In the genomic region with DNA sequence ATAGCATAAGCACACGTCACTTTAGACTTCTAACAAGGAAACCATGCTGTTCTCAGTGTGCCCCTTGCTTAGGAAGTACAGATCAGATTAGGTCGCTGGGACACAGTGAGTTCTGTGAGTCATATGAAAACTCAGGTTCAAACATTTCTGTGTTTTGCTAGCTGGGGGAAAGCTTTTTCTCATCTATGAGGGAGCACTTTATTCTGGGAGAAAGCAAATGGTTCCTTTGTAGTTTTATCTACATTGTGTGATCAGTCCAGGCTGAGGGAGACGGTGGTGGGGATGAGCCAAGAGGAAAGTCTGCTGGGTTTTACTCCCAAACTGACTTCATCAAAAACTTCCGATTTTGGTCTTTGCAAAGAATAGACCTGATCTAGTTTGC, we compare ENCODE assay signal across 13 mouse cellular contexts. TPM values are rescaled to one million over a fixed set of nuclear protein-coding genes. Genes with fewer than 3 reads are reported as not detected.
DNase-seq lines count a peak whose midpoint lies in the region; ATAC-seq and TF ChIP-seq lines count a peak whose summit lies in the region.
"Had no signal": no experiment of that assay in that cellular context is flagged by ENCODE, and none has a peak within 500 bp of the region (broad histone marks: within the 10 kb centered on the region; RNA-seq: fewer than 3 reads in every experiment).

No protein-coding gene starts in this region.

- no peaks in the 10 kb centered on the region for H3K27me3 ChIP-seq in intestine, embryonic 14.5 days (replicated peaks; ENCODE audit: control insufficient read depth, insufficient read depth, low read length)
- no peaks in the 10 kb centered on the region for H3K27me3 ChIP-seq in intestine, postnatal 0 days (replicated peaks; ENCODE audit: control insufficient read depth, insufficient read depth, low read length)
- no peaks in the 10 kb centered on the region for H3K27me3 ChIP-seq in CH12.LX (replicated peaks)
- H3K27me3 ChIP-seq: embryonic facial prominence, embryonic 12.5 days; embryonic facial prominence, embryonic 15.5 days; hindbrain, embryonic 13.5 days had no signal

- no peak for TF ChIP-seq CTCF in intestine, postnatal 0 days (IDR thresholded peaks at IDR 0.05; ENCODE audit: low read depth)
- TF ChIP-seq CTCF in CH12.LX (conservative IDR thresholded peaks at IDR 0.05 in 1 of 2, IDR thresholded peaks at IDR 0.05 in 1 of 2; ENCODE audit: low read depth in 2 of 2, low read length in 2 of 2) = no peak

- no peak overlapping the region for H3K9ac ChIP-seq in intestine, embryonic 14.5 days (ENCODE audit: low read length)
- no peak overlapping the region for H3K9ac ChIP-seq in intestine, postnatal 0 days (ENCODE audit: low read depth, low read length)
- peak overlapping the region; percentile 9; the same call in 1 of the 2 replicates for H3K9ac ChIP-seq in CH12.LX (ENCODE audit: insufficient read depth, low read depth)
- H3K9ac ChIP-seq: embryonic facial prominence, embryonic 12.5 days; embryonic facial prominence, embryonic 15.5 days; forebrain, postnatal 0 days; hindbrain, embryonic 13.5 days had no signal

- ATAC-seq in intestine, embryonic 14.5 days (replicated peaks; ENCODE audit: low FRiP score, low TSS enrichment, low read depth) = no peak
- ATAC-seq in intestine, postnatal 0 days = no peak

- TF ChIP-seq RAD21 in CH12.LX (IDR thresholded peaks at IDR 0.05; ENCODE audit: low read depth, low read length) = no peak

- dilution Hi-C loops in CH12.LX (cut with MboI; ENCODE audit: extremely low pct_ligation_motif_present, extremely low pct_unique_long_range_greater_than_20kb, low sequenced_read_pairs) = loop anchor here (25.0 kb wide), 1 partner anchor 116 kb away; the partner anchor contains the start of gene Gimap3

- TF ChIP-seq EP300 in CH12.LX (IDR thresholded peaks at IDR 0.05; ENCODE audit: low read length) = no peak

- 0 out of 2 replicates have a peak, but pooled peaks cover 3% of the 10 kb centered on the region for H3K4me1 ChIP-seq in intestine, embryonic 14.5 days (replicated peaks; ENCODE audit: control insufficient read depth, insufficient read depth, low read length)
- H3K4me1 ChIP-seq in intestine, postnatal 0 days (replicated peaks; ENCODE audit: control insufficient read depth, insufficient read depth, low read length) = no peaks in the 10 kb centered on the region
- peaks cover 17 to 45% of the 10 kb centered on the region in 2 experiments for H3K4me1 ChIP-seq in CH12.LX (ENCODE audit: control insufficient read depth in 1 of 2, insufficient read depth in 2 of 2)
- H3K4me1 ChIP-seq: embryonic facial prominence, embryonic 12.5 days; embryonic facial prominence, embryonic 15.5 days; heart, embryonic 10.5 days; hindbrain, embryonic 10.5 days; hindbrain, embryonic 13.5 days had no signal

- 82% methylated on average over 4 of the region's 4 CpGs for WGBS in intestine, embryonic 14.5 days
- 79% methylated on average over 4 of the region's 4 CpGs for WGBS in intestine, postnatal 0 days

- DNase-seq in intestine, embryonic 14.5 days (ENCODE audit: low spot score) = peak; percentile 28
- peak; percentile 45 for DNase-seq in CD4-positive, CD25-positive, alpha-beta regulatory T cell, adult 2 months (ENCODE audit: low read depth, low spot score)
- DNase-seq in CH12.LX (ENCODE audit: extremely low read depth) = no peak
- DNase-seq in MN1 (ENCODE audit: low spot score) = no peak
- no peak for DNase-seq in testis, postnatal 10 days (ENCODE audit: low spot score)

- H3K4me2 ChIP-seq in intestine, embryonic 14.5 days (ENCODE audit: low read length) = no peak overlapping the region
- no peak overlapping the region for H3K4me2 ChIP-seq in intestine, postnatal 0 days (replicated peaks; ENCODE audit: low read depth)
- H3K4me2 ChIP-seq in CH12.LX (ENCODE audit: insufficient read depth, low read depth, poor library complexity, severe bottlenecking) = no peak overlapping the region
- H3K4me2 ChIP-seq: embryonic facial prominence, embryonic 12.5 days; embryonic facial prominence, embryonic 15.5 days; hindbrain, embryonic 13.5 days had no signal

- H3K79me2 ChIP-seq in CH12.LX (replicated peaks; ENCODE audit: control insufficient read depth, extremely low read depth, insufficient read depth, poor library complexity, severe bottlenecking) = peaks cover 27% of the 10 kb centered on the region

- no peaks in the 10 kb centered on the region for H3K36me3 ChIP-seq in intestine, embryonic 14.5 days (ENCODE audit: control insufficient read depth, insufficient read depth, low read length)
- no peaks in the 10 kb centered on the region for H3K36me3 ChIP-seq in intestine, postnatal 0 days (ENCODE audit: control insufficient read depth, insufficient read depth)
- peaks cover 26 to 31% of the 10 kb centered on the region in 2 experiments for H3K36me3 ChIP-seq in CH12.LX (replicated peaks in 1 of 2; ENCODE audit: control insufficient read depth in 1 of 2, insufficient read depth in 1 of 2, low read length in 1 of 2)
- H3K36me3 ChIP-seq: embryonic facial prominence, embryonic 12.5 days; embryonic facial prominence, embryonic 15.5 days; heart, embryonic 10.5 days; hindbrain, embryonic 10.5 days; hindbrain, embryonic 13.5 days had no signal

- no peak overlapping the region for H3K4me3 ChIP-seq in intestine, embryonic 14.5 days (ENCODE audit: low read depth, low read length)
- no peak overlapping the region for H3K4me3 ChIP-seq in intestine, postnatal 0 days (ENCODE audit: low read depth, low read length)
- no peak overlapping the region for H3K4me3 ChIP-seq in CH12.LX (replicated peaks in 1 of 3; ENCODE audit: low read depth in 2 of 3, low read length in 2 of 3, poor library complexity in 1 of 3)
- H3K4me3 ChIP-seq: embryonic facial prominence, embryonic 12.5 days; embryonic facial prominence, embryonic 15.5 days; heart, embryonic 10.5 days; hindbrain, embryonic 10.5 days; hindbrain, embryonic 13.5 days had no signal

- in situ Hi-C loops in CH12.LX (cut with MboI; ENCODE audit: low pct_ligation_motif_present, low pct_unique_long_range_greater_than_20kb, low sequenced_read_pairs) = loop anchor here (5.0 to 25.0 kb wide), 5 partner anchors 36 to 469 kb away; partner anchors contain the start of genes Doxl2, Gimap3 and Gimap4

- no peak for TF ChIP-seq POLR2A in CH12.LX (IDR thresholded peaks at IDR 0.05; ENCODE audit: low read depth, low read length)

- no peaks in the 10 kb centered on the region for H3K9me3 ChIP-seq in intestine, embryonic 14.5 days (ENCODE audit: control insufficient read depth, low read length)
- H3K9me3 ChIP-seq in intestine, postnatal 0 days (ENCODE audit: control insufficient read depth) = no peaks in the 10 kb centered on the region
- peaks cover 8% of the 10 kb centered on the region for H3K9me3 ChIP-seq in CH12.LX (replicated peaks; ENCODE audit: low read length)
- H3K9me3 ChIP-seq: embryonic facial prominence, embryonic 12.5 days; embryonic facial prominence, embryonic 15.5 days; heart, embryonic 10.5 days; hindbrain, embryonic 10.5 days; hindbrain, embryonic 13.5 days had no signal

- H3K27ac ChIP-seq in intestine, embryonic 14.5 days (ENCODE audit: low read depth) = no peak overlapping the region
- no peak overlapping the region for H3K27ac ChIP-seq in intestine, postnatal 0 days (ENCODE audit: low read depth, low read length)
- H3K27ac ChIP-seq in CH12.LX (ENCODE audit: insufficient read depth, low read depth) = peak overlapping the region; percentile 55
- H3K27ac ChIP-seq: embryonic facial prominence, embryonic 12.5 days; embryonic facial prominence, embryonic 15.5 days; hindbrain, embryonic 10.5 days; hindbrain, embryonic 13.5 days had no signal

TF ChIP-seq in CH12.LX, 34 proteins besides CTCF, POLR2A, EP300 and RAD21 (continues in another document):
- TF ChIP-seq MEF2A (IDR thresholded peaks at IDR 0.05; ENCODE audit: borderline replicate concordance, low read depth, low read length) = no peak
- no peak for TF ChIP-seq E2F4 (IDR thresholded peaks at IDR 0.05; ENCODE audit: insufficient replicate concordance, low read depth, low read length)
- no peak for TF ChIP-seq RCOR1 (conservative IDR thresholded peaks at IDR 0.05; ENCODE audit: low read depth, low read length)
- 0 out of 2 replicates have a peak, but pooled peaks have one; percentile 3 for TF ChIP-seq TCF12 (IDR thresholded peaks at IDR 0.05; ENCODE audit: low read depth, low read length)
- TF ChIP-seq JUN (IDR thresholded peaks at IDR 0.05; ENCODE audit: insufficient read depth, low read depth, low read length) = peak; percentile 9; the same call in 1 of the 2 replicates
- no peak for TF ChIP-seq UBTF (IDR thresholded peaks at IDR 0.05; ENCODE audit: low read depth, low read length)

RNA-seq across cellular contexts. Expression of gene Gimap8, which starts 0.7 kb away (rescaled TPM):
- 0.73 and 0.77 TPM in 2 replicates for polyA plus RNA-seq in intestine, embryonic 14.5 days (2014; fragmentation: Nextera tagmentation; extraction: Ambion mirVana)
- polyA plus RNA-seq in intestine, postnatal 0 days (2015; fragmentation: Nextera tagmentation; extraction: Ambion mirVana) = 1.1 and 1.2 TPM in 2 replicates
- total RNA-seq in CH12.LX (2012; rRNA removed) (27.9 and 28.5 TPM in 2 replicates), CH12.LX (2014; rRNA removed) (27.5 and 36.8 TPM in 2 replicates)
- polyA plus RNA-seq in CH12.LX (2012; ENCODE audit: insufficient read length, low read depth) = 21.6 and 22.1 TPM in 2 replicates
- polyA plus RNA-seq: C2C12 had no signal

RNA-seq across cellular contexts. Expression of gene AI854703, which starts 19.7 kb away (rescaled TPM):
- polyA plus RNA-seq in intestine, embryonic 14.5 days (2014; fragmentation: Nextera tagmentation; extraction: Ambion mirVana) = 0.70 and 1.0 TPM in 2 replicates
- 0.55 and 0.63 TPM in 2 replicates for polyA plus RNA-seq in intestine, postnatal 0 days (2015; fragmentation: Nextera tagmentation; extraction: Ambion mirVana)
- 3.5 and 5.3 TPM in 2 replicates for total RNA-seq in CH12.LX (2012; rRNA removed)
- total RNA-seq in CH12.LX (2014; rRNA removed) = 2.1 TPM in 2 replicates
- 3.1 and 4.8 TPM in 2 replicates for polyA plus RNA-seq in CH12.LX (2012; ENCODE audit: insufficient read length, low read depth)

RNA-seq across cellular contexts. Expression of gene Gimap9, which starts 29.6 kb away (rescaled TPM):
- 14.1 and 15.9 TPM in 2 replicates for polyA plus RNA-seq in intestine, embryonic 14.5 days (2014; fragmentation: Nextera tagmentation; extraction: Ambion mirVana)
- polyA plus RNA-seq in intestine, postnatal 0 days (2015; fragmentation: Nextera tagmentation; extraction: Ambion mirVana) = 9.9 and 10.2 TPM in 2 replicates
- total RNA-seq in CH12.LX (2012; rRNA removed) = 31.0 and 38.5 TPM in 2 replicates
- total RNA-seq in CH12.LX (2014; rRNA removed) = 75.1 and 83.9 TPM in 2 replicates
- 43.4 and 46.1 TPM in 2 replicates for polyA plus RNA-seq in CH12.LX (2012; ENCODE audit: insufficient read length, low read depth)

RNA-seq across cellular contexts. Expression of gene Gimap4, which starts 38.0 kb away (rescaled TPM):
- 18.3 and 19.1 TPM in 2 replicates for polyA plus RNA-seq in intestine, embryonic 14.5 days (2014; fragmentation: Nextera tagmentation; extraction: Ambion mirVana)
- 9.6 and 11.3 TPM in 2 replicates for polyA plus RNA-seq in intestine, postnatal 0 days (2015; fragmentation: Nextera tagmentation; extraction: Ambion mirVana)
- total RNA-seq in CH12.LX (2012; rRNA removed) (113 and 144 TPM in 2 replicates), CH12.LX (2014; rRNA removed) (264 and 316 TPM in 2 replicates)
- polyA plus RNA-seq in CH12.LX (2012; ENCODE audit: insufficient read length, low read depth) = 203 and 274 TPM in 2 replicates

RNA-seq across cellular contexts. Expression of gene Zfp775, which starts 44.4 kb away (rescaled TPM):
- polyA plus RNA-seq in intestine, embryonic 14.5 days (2014; fragmentation: Nextera tagmentation; extraction: Ambion mirVana) = 7.4 and 8.3 TPM in 2 replicates
- polyA plus RNA-seq in intestine, postnatal 0 days (2015; fragmentation: Nextera tagmentation; extraction: Ambion mirVana) = 2.2 TPM in 2 replicates
- total RNA-seq in CH12.LX (2012; rRNA removed) (4.7 and 6.5 TPM in 2 replicates), CH12.LX (2014; rRNA removed) (2.6 and 3.2 TPM in 2 replicates)
- polyA plus RNA-seq in CH12.LX (2012; ENCODE audit: insufficient read length, low read depth) = 3.3 and 3.5 TPM in 2 replicates

Comparison
In these comparisons a context has a peak if more than half of its experiments do, and no peak if none do; other contexts are left out.
1. DNase-seq: peak in intestine, embryonic 14.5 days (single experiment) and CD4-positive, CD25-positive, alpha-beta regulatory T cell, adult 2 months (single experiment); none in CH12.LX (single experiment), MN1 (single experiment) and testis, postnatal 10 days (single experiment).
2. RNA of gene Gimap8, which starts 0.7 kb away (polyA plus RNA-seq): 21.6 to 22.1 TPM in CH12.LX; 1.1 to 1.2 TPM in intestine, postnatal 0 days and 0.73 to 0.77 TPM in intestine, embryonic 14.5 days; every median in the first group is over 10 times any median in the second.